Comparison of ENCODE assay signal across 12 mouse cellular contexts in genomic region chr11:70678092-70678491, GRCm38 (mm10).
"Had no signal": no experiment of that assay in that cellular context is flagged by ENCODE, and none has a peak within 500 bp of the region (broad histone marks: within the 10 kb centered on the region; RNA-seq: fewer than 3 reads in every experiment).

No protein-coding gene starts in this region.

- H3K4me3 ChIP-seq: left cerebral cortex, adult 2 months; limb, embryonic 12.5 days; midbrain, embryonic 12.5 days; stomach, embryonic 15.5 days had no signal

- H3K27ac ChIP-seq: left cerebral cortex, adult 2 months; limb, embryonic 12.5 days; midbrain, embryonic 12.5 days; stomach, embryonic 15.5 days had no signal

- H3K4me2 ChIP-seq: limb, embryonic 12.5 days; midbrain, embryonic 12.5 days; stomach, embryonic 15.5 days had no signal

- H3K9ac ChIP-seq: limb, embryonic 12.5 days; midbrain, embryonic 12.5 days; stomach, embryonic 15.5 days had no signal

- H3K27me3 ChIP-seq: limb, embryonic 12.5 days; midbrain, embryonic 12.5 days; stomach, embryonic 15.5 days had no signal

- ATAC-seq: inflammation-experienced regulatory T-cells, adult 6 months; midbrain, embryonic 16.5 days had no signal

- DNase-seq: kidney, adult 18-20 months; kidney, postnatal 4 days; lung, adult 18-20 months; right cerebral cortex, postnatal 14 days; thymus, adult 2 months; thymus, postnatal 36 days had no signal

- H3K9me3 ChIP-seq: limb, embryonic 12.5 days; midbrain, embryonic 12.5 days; stomach, embryonic 15.5 days had no signal
